Mouse (Mus musculus): ENCODE data around the gene Mphosph9. TPM values are rescaled to one million over a fixed set of nuclear protein-coding genes. Genes with fewer than 3 reads are reported as not detected.

The Mphosph9 gene
- total and polyA plus RNA-seq, 2 experiments from 2014 or later: 7.8 to 23.6 TPM

- ATAC-seq (no peak), DNase-seq (no peak)
- Histone ChIP-seq H3K9me3 (ENCODE audit: low read length) (no peaks in the 10 kb centered on the region), H3K4me1 (ENCODE audit: insufficient read depth) (no peaks in the 10 kb centered on the region), H3K27ac (ENCODE audit: low read depth, low read length) (no peak overlapping the region), H3K4me3 (ENCODE audit: low read depth, low read length) (no peak overlapping the region), H3K27me3 (ENCODE audit: insufficient read depth, low read length) (no peaks in the 10 kb centered on the region), H3K4me2 (ENCODE audit: low read depth) (no peak overlapping the region), H3K36me3 (ENCODE audit: insufficient read depth) (no peaks in the 10 kb centered on the region), H3K9ac (no peak overlapping the region)
- 72% methylated on average over 9 of the region's 9 CpGs for WGBS
- no peak for TF ChIP-seq CTCF (IDR thresholded peaks at IDR 0.05; ENCODE audit: low read depth)
Measured at GRCm38 (mm10) chr5:124205211-124205610, 122.6 kb downstream of the Mphosph9 start.

GRCm38 (mm10) chr5:124204127-124204794 lies 123.5 kb downstream of the Mphosph9 start:
- H3K4me2 ChIP-seq (ENCODE audit: low read depth): no peak overlapping the region
- DNase-seq (no peak), ATAC-seq (no peak)
- no peak overlapping the region for H3K27ac ChIP-seq (ENCODE audit: low read depth, low read length)
- H3K9me3 ChIP-seq (ENCODE audit: low read length): no peaks in the 10 kb centered on the region
- H3K9ac ChIP-seq: no peak overlapping the region
- no peaks in the 10 kb centered on the region for H3K36me3 ChIP-seq (ENCODE audit: insufficient read depth)
- no peaks in the 10 kb centered on the region for H3K27me3 ChIP-seq (ENCODE audit: insufficient read depth, low read length)
- whole genome bisulfite sequencing: 90% methylated on average over 9 of the region's 9 CpGs
- no peak overlapping the region for H3K4me3 ChIP-seq (ENCODE audit: low read depth, low read length)
- H3K4me1 ChIP-seq (ENCODE audit: insufficient read depth): no peaks in the 10 kb centered on the region
- no peak for TF ChIP-seq CTCF (IDR thresholded peaks at IDR 0.05; ENCODE audit: low read depth)

GRCm38 (mm10) chr5:124203251-124203650 lies 124.5 kb downstream of the Mphosph9 start:
- Histone ChIP-seq H3K4me1 (ENCODE audit: insufficient read depth) (no peaks in the 10 kb centered on the region), H3K4me2 (ENCODE audit: low read depth) (no peak overlapping the region), H3K27ac (ENCODE audit: low read depth, low read length) (no peak overlapping the region), H3K9me3 (ENCODE audit: low read length) (no peaks in the 10 kb centered on the region), H3K36me3 (ENCODE audit: insufficient read depth) (no peaks in the 10 kb centered on the region), H3K27me3 (ENCODE audit: insufficient read depth, low read length) (no peaks in the 10 kb centered on the region), H3K4me3 (ENCODE audit: low read depth, low read length) (no peak overlapping the region), H3K9ac (no peak overlapping the region)
- ATAC-seq: no peak
- TF ChIP-seq CTCF (IDR thresholded peaks at IDR 0.05; ENCODE audit: low read depth): no peak
- 79% methylated on average over 4 of the region's 4 CpGs for WGBS
- DNase-seq: no peak

GRCm38 (mm10) chr5:124202071-124202470 lies 125.7 kb downstream of the Mphosph9 start:
- WGBS: 78% methylated on average over 4 of the region's 4 CpGs
- no peak for DNase-seq
- ATAC-seq: no peak

GRCm38 (mm10) chr5:124201564-124201963 lies 126.2 kb downstream of the Mphosph9 start:
- H3K4me1 ChIP-seq (ENCODE audit: insufficient read depth): no peaks in the 10 kb centered on the region
- H3K9ac ChIP-seq: no peak overlapping the region
- 90% methylated on average over 2 of the region's 2 CpGs for WGBS
- TF ChIP-seq CTCF (IDR thresholded peaks at IDR 0.05; ENCODE audit: low read depth): no peak
- no peaks in the 10 kb centered on the region for H3K36me3 ChIP-seq (ENCODE audit: insufficient read depth)
- H3K4me2 ChIP-seq (ENCODE audit: low read depth): no peak overlapping the region
- no peaks in the 10 kb centered on the region for H3K9me3 ChIP-seq (ENCODE audit: low read length)
- H3K27ac ChIP-seq (ENCODE audit: low read depth, low read length): no peak overlapping the region
- H3K27me3 ChIP-seq (ENCODE audit: insufficient read depth, low read length): no peaks in the 10 kb centered on the region
- no peak overlapping the region for H3K4me3 ChIP-seq (ENCODE audit: low read depth, low read length)
- DNase-seq (no peak), ATAC-seq (no peak)

More at GRCm38 (mm10) chr5:124202071-124202470, 125.7 kb downstream of the Mphosph9 start:
- Histone ChIP-seq H3K4me3 (ENCODE audit: low read depth, low read length) (no peak overlapping the region), H3K4me2 (ENCODE audit: low read depth) (no peak overlapping the region), H3K4me1 (ENCODE audit: insufficient read depth) (no peaks in the 10 kb centered on the region), H3K27ac (ENCODE audit: low read depth, low read length) (no peak overlapping the region), H3K9me3 (ENCODE audit: low read length) (no peaks in the 10 kb centered on the region), H3K27me3 (ENCODE audit: insufficient read depth, low read length) (no peaks in the 10 kb centered on the region), H3K36me3 (ENCODE audit: insufficient read depth) (no peaks in the 10 kb centered on the region), H3K9ac (no peak overlapping the region)
- TF ChIP-seq CTCF (IDR thresholded peaks at IDR 0.05; ENCODE audit: low read depth): no peak

Other genes starting within 250 kb of the Mphosph9 start
- gene Abcb9, start 232.2 kb downstream of the Mphosph9 start, total RNA-seq (2014; rRNA removed): 24.9 and 25.0 TPM in 2 replicates
- 13.9 and 19.7 TPM in 2 replicates for gene Abcb9, start 232.2 kb downstream of the Mphosph9 start, polyA plus RNA-seq (2015; fragmentation: Nextera tagmentation; extraction: Ambion mirVana)
- 56.0 and 58.3 TPM in 2 replicates for gene Ogfod2, start 215.7 kb downstream of the Mphosph9 start, total RNA-seq (2014; rRNA removed)
- 40.7 and 44.2 TPM in 2 replicates for gene Ogfod2, start 215.7 kb downstream of the Mphosph9 start, polyA plus RNA-seq (2015; fragmentation: Nextera tagmentation; extraction: Ambion mirVana)
- gene Arl6ip4, start 211.9 kb downstream of the Mphosph9 start, total RNA-seq (2014; rRNA removed): 36.0 and 41.9 TPM in 2 replicates
- gene Arl6ip4, start 211.9 kb downstream of the Mphosph9 start, polyA plus RNA-seq (2015; fragmentation: Nextera tagmentation; extraction: Ambion mirVana): 95.6 and 98.3 TPM in 2 replicates
- gene Pitpnm2, start 78.2 kb downstream of the Mphosph9 start, total RNA-seq (2014; rRNA removed): 33.8 and 38.4 TPM in 2 replicates
- 9.2 and 10.1 TPM in 2 replicates for gene Pitpnm2, start 78.2 kb downstream of the Mphosph9 start, polyA plus RNA-seq (2015; fragmentation: Nextera tagmentation; extraction: Ambion mirVana)
- gene 2810006K23Rik, start 117 bp upstream of the Mphosph9 start, total RNA-seq (2014; rRNA removed): 14.1 and 15.2 TPM in 2 replicates
- gene 2810006K23Rik, start 117 bp upstream of the Mphosph9 start, polyA plus RNA-seq (2015; fragmentation: Nextera tagmentation; extraction: Ambion mirVana): 9.1 and 9.2 TPM in 2 replicates
- gene Cdk2ap1, start 35.1 kb upstream of the Mphosph9 start, total RNA-seq (2014; rRNA removed): 178 and 183 TPM in 2 replicates
- gene Cdk2ap1, start 35.1 kb upstream of the Mphosph9 start, polyA plus RNA-seq (2015; fragmentation: Nextera tagmentation; extraction: Ambion mirVana): 101 and 115 TPM in 2 replicates
- 41.7 and 52.1 TPM in 2 replicates for gene Sbno1, start 98.0 kb upstream of the Mphosph9 start, total RNA-seq (2014; rRNA removed)
- 44.1 and 70.4 TPM in 2 replicates for gene Sbno1, start 98.0 kb upstream of the Mphosph9 start, polyA plus RNA-seq (2015; fragmentation: Nextera tagmentation; extraction: Ambion mirVana)
- 43.4 and 45.0 TPM in 2 replicates for gene Kmt5a, start 112.0 kb upstream of the Mphosph9 start, total RNA-seq (2014; rRNA removed)
- gene Kmt5a, start 112.0 kb upstream of the Mphosph9 start, polyA plus RNA-seq (2015; fragmentation: Nextera tagmentation; extraction: Ambion mirVana): 21.2 and 23.6 TPM in 2 replicates
- 37.9 and 38.2 TPM in 2 replicates for gene Rilpl2, start 150.4 kb upstream of the Mphosph9 start, total RNA-seq (2014; rRNA removed)
- gene Rilpl2, start 150.4 kb upstream of the Mphosph9 start, polyA plus RNA-seq (2015; fragmentation: Nextera tagmentation; extraction: Ambion mirVana): 39.4 and 41.2 TPM in 2 replicates
- 15.9 and 16.0 TPM in 2 replicates for gene Snrnp35, start 155.2 kb upstream of the Mphosph9 start, total RNA-seq (2014; rRNA removed)
- gene Snrnp35, start 155.2 kb upstream of the Mphosph9 start, polyA plus RNA-seq (2015; fragmentation: Nextera tagmentation; extraction: Ambion mirVana): 16.6 and 17.7 TPM in 2 replicates
- gene Rilpl1, start 203.4 kb upstream of the Mphosph9 start, total RNA-seq (2014; rRNA removed): 11.8 and 14.4 TPM in 2 replicates
- gene Rilpl1, start 203.4 kb upstream of the Mphosph9 start, polyA plus RNA-seq (2015; fragmentation: Nextera tagmentation; extraction: Ambion mirVana): 9.0 and 10.0 TPM in 2 replicates
- 279 and 319 TPM in 2 replicates for gene Tmed2, start 212.7 kb upstream of the Mphosph9 start, total RNA-seq (2014; rRNA removed)
- gene Tmed2, start 212.7 kb upstream of the Mphosph9 start, polyA plus RNA-seq (2015; fragmentation: Nextera tagmentation; extraction: Ambion mirVana): 354 and 380 TPM in 2 replicates
- gene Ddx55, start 224.9 kb upstream of the Mphosph9 start, total RNA-seq (2014; rRNA removed): 23.2 and 24.0 TPM in 2 replicates
- 13.6 and 20.1 TPM in 2 replicates for gene Ddx55, start 224.9 kb upstream of the Mphosph9 start, polyA plus RNA-seq (2015; fragmentation: Nextera tagmentation; extraction: Ambion mirVana)